Mouse (Mus musculus) retina, postnatal 1 day (tissue): ENCODE measurements at regions not wholly inside any gene's neighbourhood (a gene's known extent, or its start where the extent isn't known, plus 50 kb on each side); places are given as distances from the start of the nearest gene placed in this dataset.

Experiments
- DNase-seq: peaks from one replicate; pipeline ENCODE4 v3.0.0-alpha.2; 2012

DNA sequence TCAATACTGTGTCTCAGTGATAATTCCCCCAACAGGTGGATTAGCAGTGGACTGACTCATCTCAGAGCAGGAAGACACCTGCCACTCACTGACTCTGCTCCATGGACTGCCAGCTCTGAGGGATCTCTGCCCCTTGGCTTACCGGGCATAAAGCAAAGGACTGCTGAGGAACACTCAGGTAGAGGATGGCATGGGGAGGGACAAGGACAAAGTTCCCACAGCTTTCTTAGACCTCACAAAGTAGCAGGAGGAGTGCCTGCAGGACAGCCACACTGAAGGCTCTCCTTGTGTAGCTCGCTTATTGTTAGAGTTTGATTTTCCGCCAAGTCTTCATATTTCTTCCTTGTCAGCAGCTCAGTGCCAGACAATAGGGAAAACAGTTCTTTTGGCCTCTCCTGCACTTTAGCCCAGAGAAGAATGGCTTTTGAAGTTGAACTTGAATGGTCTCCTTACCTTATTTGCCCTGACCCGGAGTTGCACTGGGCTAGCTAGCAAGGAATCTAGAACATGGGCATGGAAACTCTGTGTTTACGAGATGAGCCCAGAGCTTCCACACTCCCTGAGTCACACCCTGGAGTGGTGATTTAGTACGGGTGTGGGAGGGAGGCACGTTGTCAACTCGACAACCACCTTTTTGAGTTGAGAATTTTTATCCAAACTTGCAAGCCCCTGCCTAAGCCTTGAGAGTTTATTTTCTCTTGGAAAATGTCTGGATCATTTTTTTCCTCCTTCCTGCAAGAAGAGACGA is 331.4 kb downstream of the Cog6 start:
- DNase-seq: no peak

DNA sequence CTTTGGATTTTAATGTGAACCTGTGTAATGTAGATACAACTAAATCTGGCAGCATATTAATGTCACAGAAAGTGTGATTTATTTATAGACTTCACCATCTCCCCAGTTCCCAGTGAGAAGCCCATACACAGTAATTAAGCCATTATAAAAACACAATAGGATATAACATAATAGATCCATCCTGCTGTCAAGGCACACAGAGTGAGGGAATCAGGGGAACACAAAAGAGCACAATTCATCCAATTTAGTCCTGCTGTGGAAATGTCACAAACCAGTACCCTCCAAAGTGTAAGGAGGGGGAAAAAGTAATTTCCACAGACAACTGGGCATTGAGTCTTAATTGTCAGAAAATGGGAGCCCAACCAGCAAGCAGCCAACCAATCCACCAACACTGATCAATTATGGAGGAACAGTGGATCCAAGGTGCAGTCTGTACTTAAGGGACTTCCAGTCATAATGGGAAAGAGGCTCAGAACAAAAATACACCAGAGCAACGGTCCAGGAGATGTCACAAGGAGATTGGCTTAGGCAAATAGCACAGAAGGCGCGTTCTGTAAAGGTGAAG is 336.1 kb downstream of the Cog6 start:
- peak; percentile 78 for DNase-seq

DNA sequence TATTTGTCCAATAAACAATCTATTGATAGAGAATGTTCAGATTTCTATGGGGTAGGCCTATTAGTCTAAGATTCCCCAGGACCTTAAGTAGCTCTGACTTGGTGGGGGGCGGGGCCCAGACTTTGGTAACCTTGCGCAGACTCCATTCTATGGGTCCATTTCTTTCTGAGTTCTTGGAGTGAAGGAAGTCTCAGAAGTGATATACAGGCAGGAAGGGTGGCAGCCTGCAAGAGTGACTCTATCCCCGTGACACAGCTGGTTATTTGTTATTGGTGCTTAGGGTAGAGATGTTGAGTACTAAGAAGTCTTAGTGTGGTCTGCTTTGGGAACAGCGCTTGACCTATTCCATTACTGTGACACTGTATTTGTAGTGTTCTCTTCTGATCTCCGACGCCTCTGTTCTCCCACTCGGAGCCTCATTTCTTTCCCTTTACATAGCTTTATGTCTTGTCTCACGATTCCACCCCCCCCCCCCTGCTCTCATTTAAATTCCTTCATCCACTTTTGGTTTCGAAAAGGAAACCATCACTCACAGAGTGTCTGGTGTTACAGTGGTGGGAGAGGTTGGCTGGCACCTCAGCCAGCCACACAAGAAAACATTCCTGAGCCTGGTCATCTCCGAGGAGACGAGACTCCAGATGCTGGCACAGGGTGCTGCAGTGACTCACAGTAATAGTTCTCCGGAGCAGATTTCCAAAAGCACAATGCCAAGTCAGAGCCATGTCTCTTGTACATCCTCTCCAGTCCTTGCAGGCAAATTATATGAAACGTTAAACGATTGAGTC is 340.0 kb downstream of the Cog6 start:
- DNase-seq: no peak

DNA sequence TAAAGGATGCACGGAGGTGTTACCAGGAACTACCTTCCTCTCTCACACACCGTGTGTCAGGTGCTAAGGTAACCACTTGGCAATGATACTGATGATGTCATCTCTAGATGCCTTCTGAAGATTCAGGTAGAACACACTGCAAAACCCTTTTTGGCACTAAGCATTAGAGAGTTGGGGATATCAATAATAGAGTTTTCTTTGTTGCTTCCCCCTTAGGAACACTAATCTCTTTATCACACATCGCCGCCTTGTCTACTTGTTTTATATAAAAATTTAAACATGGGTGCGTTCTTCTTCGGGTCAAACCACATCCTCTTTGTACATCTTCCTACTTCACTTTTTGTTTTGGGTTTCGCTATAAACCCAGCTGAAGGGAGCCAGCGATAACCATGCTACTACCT is 346.4 kb downstream of the Cog6 start:
- DNase-seq: no peak

DNA sequence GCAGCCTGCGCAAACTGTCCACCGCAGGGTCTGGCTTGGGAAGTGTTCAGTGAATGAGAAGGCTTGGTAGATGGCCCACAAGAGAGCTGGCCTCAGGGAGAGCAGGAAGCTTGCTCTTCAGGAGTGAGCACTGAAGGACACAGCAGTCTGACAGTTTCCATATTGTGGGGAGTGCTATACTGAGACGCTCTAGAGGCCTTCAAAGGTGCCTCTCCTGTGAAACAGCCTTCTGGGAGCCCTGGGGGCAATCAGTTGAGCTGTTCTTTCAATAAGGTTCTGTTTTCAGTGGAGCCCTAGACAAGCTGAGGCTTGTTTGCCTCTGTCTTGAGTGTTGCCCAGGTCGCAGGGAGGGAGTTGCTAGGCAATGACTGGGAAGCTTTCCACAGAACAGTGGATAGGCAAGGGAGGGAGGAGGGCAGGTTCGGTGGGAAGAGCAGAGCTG is 353.9 kb downstream of the Cog6 start:
- peak; percentile 35 for DNase-seq

DNA sequence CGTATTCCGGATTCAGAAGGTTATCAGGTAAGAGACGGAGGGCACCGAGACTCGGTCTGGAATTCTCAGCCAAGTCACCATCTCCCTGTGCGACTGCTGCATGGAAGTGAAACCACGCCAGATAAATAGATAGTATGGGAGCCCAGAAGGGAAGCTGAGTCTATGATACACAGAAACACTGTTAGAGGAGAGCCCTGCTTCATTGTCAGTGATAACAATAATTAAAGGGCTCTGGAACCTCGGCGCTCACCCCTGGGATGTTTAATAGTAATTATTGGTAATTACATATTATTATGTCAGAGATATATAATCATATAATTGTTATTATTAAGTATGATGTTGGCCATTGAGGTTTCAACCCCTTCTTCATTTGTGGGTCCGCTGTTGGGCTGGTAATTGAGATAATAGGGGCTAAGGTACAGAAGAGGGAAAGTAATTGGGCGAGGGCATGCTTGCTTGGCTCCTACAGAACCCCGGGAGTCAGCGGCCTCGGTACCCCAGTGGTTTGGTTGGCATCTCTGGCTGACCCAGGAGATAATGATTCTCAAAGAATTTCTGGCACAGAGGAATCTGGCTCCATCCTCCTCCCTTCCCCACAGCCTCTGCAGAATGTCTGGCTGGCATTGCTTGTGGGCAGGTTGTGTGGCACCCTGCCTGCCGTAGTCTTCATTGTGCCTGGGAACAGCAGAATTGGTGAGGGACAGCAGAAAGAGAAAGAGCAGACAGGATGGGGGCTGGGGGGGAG is 354.7 kb downstream of the Cog6 start:
- no peak for DNase-seq

DNA sequence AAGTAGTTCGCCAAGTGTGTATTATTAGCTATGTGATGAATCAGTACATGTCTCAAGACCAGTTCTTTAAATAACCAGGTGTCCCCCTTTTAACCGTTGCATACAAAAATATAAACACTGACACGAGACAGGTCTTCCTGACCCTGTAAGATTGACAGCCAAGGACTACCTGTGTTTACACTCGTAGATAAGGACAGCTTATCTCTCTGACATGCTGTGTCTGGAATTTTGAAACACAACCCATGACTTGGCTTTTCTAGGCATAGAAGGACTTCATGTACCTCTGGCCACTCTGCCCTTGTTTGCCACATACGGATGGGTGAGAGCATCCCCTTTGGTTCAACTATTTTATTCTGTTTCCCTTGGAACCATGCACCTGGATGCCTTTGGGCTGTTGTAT is 364.0 kb downstream of the Cog6 start:
- DNase-seq: no peak

DNA sequence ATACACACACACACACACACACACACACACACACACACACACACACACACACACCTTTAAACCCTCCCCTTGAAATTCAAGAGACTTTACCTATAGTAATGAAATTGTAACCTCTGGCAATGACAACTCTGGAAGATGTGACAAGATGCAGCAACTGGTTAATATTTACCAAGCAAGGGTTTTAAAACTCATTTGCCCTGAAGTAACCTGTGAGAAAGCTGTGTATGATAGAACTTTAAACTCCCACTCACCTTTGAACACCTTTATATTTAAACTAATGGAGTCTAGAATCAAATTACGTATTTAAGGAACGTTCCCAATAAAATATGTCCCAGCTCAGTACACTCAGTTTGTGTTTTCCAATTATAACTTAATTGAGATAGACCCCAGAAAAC is 364.6 kb downstream of the Cog6 start:
- no peak for DNase-seq

DNA sequence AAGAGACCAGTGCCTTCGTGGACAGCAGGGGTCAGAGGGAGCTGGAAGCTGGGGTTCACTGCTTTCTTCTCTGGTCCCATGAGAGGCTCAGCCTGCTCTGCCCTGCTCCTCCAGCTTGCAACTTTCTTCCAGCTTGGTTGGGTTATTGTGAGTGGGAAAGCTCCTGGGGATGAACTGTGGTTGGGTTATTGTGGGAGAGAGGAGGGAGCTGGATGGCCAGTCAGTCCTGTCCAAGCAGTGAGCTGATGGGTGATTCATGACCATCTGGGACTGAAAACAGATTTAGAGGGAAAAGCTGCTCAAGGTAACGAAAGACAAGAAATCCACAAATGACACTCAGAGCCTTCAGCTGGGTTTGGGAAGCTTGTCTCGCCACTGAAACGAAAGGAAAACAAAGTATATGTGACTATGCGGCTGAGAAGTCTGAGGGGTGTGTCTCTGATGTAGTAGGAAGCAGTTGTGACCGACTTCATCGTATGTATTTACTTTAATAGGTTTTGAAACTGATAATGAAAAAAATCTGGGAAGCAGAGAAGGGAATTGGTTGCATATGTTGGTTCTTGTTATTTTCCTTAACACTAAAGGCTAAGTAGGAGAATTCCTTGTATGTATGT is 365.1 kb downstream of the Cog6 start:
- no peak for DNase-seq

DNA sequence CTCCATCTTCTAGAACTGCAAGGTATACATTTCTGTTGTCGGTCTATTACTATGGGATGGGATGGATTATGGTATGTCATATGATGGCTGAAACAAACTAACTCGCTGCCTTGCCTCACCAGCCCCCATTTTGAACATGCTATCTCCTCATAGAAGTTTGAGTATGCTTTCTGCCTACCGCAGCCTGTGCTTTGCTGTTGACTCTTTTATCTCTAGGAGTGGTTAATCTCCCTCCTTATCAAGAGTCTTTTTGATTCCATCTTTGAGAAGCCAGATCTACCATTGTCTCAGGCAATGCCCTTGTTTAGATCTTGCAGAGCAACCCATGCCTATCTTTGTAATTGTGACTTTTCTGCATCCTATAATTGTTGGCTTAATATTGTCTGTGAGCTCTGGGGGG is 367.0 kb downstream of the Cog6 start:
- no peak for DNase-seq

DNA sequence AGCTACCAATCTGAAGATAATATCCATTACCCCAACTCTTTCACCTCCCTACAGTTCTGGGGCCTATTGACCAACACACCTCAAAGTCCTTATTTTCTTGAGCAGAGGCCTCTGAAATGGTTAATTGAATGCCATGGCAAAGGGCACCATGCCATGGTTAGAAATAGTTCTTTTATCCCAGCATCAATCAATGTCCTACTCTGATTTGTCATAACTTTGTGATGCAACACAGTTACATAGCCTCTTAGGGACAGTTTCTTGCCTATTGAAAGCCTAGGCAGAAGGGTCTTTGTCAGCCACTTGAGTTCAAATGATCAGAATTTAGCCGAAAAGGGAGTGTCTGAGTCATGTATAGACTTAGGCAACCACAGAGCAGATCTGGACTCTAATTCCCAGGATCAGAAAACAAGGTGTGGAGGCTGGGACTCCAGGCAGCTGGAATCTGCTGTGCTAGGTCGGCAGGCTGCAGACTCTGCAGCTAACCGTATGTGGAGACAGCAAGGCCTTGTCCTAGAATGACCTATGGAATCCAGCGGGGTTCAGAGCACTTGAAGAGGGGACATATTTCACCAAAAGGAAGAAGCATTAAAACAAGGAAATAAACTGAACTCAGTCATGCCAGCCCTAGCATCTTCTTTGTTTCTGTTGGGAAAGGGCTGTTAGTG is 368.1 kb downstream of the Cog6 start:
- no peak for DNase-seq

DNA sequence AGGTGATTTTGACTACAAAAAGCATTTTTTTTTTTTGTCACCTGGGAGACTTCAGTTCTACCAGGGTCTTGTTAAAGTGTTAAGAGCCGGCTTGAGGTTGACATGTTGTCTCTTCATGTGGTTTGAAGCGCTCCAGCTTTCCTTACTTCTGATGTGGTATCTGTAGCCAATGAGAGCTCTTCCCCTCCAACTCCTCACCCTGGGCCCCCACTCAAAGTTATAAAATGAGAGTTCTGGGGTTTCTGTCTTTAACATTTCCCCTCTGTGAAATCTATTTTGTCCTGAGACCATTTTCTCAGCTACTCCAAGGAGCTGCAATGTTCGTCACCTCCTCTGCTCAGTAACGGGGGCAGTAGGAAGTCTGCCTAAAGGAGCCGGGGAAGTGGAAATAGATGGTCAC is 369.1 kb downstream of the Cog6 start:
- DNase-seq: no peak

DNA sequence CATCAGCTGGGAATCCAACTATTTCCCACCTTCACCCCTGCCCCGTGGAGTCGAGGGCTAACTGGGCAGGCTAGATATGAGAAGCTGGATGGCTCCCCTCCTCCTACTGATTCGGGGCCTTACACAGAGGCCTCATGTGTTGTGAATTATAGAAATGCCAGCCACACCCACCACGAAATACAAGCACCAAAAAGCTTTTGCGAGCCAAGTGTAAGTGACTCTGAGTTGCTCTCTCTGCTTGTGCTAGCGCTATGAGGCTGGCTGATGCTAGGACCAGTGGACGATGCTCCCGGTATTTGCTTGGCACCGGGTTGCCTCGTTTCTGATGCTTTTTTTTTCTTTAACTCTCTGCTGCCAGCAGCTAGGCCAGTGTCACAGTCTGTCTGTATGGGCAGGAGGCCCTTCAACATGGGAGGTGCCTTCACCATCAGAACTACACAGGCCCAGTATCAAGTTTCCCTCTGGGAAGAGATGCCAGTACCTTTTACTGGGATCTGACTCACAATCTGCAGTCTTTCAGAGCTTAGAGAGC is 369.8 kb downstream of the Cog6 start:
- no peak for DNase-seq

DNA sequence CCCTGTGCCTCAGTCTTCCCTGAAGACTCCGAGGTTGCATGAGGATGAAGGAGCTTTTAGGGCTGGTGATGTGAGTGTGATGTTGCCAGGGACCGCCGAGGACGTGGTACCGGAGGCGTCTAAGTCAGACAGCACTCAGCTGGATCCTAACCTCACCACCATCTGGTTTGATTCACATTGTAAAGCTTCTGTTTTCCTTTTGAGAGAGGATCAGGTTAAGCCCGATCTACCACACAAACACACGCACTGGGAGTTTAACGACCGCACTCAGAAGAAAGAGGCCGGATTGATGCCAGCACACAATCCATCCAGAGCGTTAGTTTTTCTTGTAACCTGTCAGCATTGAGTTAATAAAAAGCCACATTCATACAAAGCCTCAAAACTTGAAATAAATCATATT is 371.9 kb downstream of the Cog6 start:
- DNase-seq: peak; percentile 30

DNA sequence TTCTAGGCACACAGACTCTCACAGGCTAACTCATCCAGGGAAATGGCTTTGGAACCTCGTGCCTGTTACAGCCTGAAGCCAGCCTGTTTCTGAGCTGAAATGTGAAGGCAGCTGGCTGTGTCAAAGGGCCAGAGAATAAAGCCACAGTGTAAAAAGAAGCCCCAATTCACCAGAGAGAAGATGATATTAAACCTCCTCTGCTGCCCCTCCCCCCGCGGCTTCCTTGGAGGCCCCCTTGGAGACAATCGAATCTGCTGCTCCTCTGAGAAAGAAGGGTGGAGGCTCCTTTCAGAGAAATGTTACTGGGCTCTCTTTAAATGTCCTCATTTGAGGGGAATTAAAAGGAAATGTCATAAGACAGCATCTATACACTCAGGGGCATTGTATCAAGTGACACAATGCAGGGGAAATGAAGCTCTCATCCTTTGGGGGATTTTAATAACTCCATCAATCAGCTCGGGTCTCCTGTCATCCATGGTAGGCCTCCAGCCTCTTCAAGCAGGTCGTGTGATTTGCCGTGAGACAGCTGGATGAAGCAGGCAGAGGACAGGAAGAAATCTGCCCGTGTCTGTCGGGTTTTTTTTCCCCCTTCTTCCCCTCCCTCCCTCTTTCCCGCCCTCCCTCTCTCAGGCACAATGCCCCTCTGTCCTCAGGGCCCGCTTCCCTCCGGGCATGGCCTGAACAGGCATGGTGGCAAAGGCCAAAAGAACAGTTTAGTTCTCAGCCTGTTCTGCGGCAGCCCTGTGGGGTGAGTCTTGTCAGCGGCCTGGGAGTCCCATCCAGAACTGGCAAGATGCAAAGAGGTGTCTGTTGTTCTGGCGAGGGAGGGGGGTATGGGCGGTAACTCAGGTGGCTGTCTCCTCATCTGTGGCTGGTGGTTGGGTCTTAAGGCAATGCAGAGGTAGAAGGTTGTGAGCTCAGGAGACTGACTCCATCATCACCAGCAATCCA is 372.6 kb downstream of the Cog6 start:
- DNase-seq: peak; percentile 85

DNA sequence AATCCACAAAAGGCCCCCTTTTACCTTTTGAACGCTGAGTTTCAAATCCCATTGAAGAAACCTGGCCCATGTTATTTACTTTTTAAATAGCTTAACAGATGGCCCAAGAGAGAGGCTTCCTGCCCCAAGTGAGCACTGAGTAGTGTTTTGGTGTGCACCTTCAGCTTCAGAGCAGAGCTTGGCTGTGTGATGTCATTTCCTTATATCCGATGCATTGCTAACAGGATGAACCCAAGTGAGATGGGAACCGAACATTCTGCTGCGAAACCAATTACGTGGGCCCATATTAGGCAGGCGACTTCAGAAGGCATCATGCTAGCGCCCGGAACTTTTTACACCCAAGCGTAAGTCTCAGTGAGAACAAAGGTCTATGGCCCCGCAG is 373.2 kb downstream of the Cog6 start:
- no peak for DNase-seq

DNA sequence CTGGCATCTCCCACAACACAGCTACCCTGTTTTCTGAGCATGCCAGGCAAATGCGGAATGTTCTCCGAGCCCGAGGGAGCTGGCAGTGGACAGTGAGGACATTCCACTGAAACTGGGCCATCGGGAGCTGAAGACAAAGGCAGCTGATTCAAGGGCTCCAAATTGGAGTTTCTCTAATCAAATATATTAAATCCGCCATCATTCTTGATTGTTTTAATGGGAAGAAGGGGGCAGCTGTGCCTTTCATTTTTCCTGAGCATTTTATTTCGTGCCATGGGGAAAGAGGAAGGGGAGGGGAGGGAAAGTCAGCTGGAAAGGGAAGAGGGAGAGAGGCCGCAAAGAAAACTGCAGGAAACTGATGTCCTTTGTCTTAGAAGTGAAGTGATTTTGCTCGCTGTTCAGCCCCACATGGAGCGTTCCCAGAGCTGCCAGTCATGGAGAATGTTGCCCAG is 373.9 kb downstream of the Cog6 start:
- peak; percentile 77 for DNase-seq

DNA sequence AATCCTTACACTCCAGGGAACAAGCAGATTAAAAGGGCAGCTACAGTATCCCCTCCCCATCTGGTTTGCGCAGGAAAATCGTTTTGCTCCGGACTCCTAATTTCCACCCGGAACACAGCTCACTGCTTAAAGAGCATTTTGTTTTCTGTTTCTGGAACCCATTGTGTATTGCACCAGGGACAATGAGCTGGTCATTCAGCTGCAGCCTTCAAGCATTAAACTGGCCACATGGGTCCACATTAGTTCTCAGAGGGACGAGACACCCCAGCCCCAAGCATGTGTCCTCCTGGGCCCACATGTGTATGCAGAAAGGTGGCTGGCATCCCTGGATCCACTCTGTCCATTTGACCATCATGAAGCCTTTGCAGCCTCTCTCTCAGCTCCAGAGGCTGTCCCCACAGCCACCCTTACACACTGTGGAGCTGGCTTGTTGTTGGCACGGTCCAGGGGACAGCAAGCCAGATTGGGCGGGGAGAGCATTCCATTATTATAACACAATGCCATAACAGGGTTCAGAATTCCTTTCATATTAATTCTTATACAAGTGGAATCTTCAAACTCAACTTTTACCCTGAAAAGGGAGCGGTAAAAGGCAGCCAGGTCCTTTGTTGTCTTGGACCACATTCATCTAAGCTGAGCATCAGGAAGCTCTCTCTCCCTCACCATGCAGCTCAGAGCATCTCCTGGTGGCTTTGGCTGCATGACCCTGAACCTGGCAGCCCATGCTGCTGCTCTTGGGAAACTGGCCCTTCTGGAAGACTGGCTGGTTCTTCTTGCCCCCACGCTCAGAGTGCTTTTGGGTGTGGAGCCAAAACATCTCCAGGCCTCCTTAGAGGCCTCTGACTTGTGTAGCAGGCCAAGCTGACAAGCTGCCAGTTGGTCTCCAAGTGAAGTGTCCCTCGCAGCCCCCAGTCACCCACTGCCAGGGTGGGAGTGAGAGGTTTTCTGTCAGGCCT is 373.4 kb downstream of the Foxo1 start:
- no peak for DNase-seq
